Mouse (Mus musculus): ENCODE data around the gene Ints14.

Gene Ints14

DNA sequence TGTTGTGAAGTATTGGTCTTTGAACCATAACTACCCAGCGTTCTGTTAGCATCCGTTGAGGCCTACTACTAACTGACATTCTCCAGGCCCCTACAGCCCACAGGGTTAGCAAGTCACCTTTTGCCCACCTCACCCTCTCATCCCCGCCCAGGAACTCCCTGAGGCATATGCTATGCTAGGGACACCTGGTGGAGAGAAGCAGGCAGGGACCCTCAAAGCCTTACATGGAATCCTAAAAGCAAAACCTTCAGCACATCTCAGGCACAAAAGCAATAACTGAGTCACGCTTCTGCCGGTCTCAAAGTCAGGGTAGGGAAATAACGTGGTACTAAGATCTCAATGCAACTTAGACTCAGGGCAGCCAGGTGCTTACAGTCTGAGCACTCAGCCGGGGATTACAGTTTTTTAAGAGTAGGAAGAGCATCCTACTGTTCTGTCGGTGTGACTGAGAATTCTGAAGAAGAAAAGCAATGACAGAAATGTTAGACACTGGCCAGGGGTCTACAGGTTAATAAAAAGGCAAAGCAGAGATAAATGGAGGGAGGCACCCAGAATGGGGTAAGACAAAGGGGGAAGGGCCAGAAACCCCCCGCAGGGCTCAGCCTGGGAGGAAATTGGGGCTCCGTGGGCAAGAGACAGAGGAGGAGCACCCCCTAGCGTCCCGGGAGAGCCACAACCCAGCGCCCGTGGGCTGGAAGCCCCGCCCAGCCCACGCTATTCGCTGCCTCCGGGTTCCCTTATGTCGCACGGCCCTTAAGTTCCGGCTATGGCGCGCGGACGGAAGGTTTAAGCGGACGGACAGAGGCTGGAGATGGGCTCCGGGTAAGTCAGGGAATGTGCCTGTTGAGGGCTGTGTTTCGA is at the start of gene Ints14:
Gene Ints14, plus strand, starts transcription at position 789 of the 861 bp plus-strand sequence.
- peak; percentile 98 for DNase-seq (ENCODE audit: low spot score)

DNA sequence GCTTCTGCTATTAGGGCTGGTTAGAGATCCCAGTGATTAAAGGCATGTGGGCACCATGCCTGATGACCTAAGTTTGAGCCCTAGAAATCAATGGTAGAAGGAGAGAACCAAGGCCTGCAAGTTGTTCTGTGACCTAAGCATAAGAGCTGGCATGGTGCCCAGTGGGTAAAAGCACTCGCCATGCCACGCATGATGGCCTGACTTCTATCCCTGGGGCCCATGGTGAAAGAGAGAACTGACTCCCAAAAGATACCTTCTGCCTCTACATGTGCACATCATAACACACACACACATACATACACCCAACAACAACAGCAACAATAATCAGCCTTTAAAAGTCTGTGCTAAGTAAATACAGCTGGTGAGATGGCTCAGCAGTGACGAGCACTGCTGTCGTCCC is 47.3 kb upstream of the Ints14 start:
- DNase-seq (ENCODE audit: low spot score): no peak

DNA sequence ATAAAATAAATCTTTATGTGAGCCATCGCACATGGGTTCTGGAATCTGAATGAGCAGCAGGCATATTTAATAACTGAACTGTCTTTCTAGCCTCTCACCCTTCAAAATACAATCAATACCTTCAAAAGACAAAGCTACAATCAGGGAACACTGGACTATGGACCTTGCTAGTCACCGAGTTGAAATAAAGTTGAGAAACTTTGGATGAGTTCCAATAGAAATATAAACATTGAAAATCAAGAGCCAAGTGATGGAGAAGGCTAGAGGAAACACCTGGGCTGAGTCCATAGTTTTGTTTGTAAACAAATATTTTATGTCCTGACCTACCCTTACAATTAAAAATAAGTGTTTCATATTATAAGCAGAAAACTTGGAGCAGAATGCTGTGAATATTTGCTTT is 46.7 kb upstream of the Ints14 start:
- no peak for DNase-seq (ENCODE audit: low spot score)

DNA sequence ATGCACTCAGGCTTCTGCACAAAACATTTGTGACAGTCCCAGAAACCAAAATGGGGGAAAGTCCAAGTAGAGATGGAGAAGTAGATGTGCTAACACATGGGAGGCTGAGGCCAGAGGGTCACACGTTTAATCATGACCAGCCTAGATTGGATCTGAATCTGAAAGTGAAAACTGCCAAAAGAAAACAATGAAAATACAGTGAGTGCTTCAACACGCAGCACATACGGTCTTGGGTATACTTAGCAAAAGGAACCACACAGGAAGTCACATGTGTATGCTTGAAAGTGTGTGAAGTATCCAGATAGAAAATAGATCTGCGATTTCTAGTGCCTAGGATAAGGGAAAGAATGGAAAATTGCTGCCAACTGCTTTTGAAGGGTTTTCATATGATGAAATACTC is 46.1 kb upstream of the Ints14 start:
- no peak for DNase-seq (ENCODE audit: low spot score)

DNA sequence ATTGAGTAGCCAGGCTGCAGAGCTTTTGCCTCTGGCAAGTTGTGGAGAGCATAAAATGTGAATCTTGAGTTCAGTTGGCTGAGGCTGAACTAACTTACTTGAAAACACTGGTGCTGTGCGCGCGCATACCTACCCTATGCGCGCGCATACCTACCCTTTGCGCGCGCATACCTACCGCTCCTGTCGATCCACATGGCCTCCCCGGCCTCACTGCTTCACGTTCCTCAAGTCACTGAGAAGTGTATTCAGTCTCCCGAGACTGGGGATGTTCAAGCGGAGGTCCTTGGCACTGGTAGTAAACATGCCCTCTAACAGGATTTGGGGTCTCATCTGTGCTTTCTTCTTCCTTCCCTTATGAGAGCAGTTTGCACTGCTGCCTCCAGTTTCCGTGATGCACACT is 42.1 kb upstream of the Ints14 start:
- DNase-seq (ENCODE audit: low spot score): peak; percentile 16

DNA sequence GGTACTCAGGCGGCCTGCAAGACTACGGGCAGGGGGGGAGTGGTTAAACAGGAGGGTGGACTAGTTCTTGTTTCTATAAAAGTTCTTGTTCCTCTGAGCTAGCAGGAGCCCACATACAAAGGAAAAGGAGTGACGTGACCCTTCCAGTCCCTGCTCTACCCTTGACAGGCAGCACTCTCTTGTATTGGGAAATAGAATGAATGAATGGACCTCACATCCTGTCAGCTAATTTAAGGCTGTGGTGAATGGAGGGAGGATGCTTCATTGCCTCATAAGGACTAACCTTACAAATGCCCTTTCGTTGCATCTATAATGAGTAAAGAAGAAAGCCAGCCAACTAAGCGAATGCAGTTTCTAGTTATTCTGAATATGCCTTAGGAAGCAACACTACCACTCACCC is 34.9 kb upstream of the Ints14 start:
- DNase-seq (ENCODE audit: low spot score): no peak

DNA sequence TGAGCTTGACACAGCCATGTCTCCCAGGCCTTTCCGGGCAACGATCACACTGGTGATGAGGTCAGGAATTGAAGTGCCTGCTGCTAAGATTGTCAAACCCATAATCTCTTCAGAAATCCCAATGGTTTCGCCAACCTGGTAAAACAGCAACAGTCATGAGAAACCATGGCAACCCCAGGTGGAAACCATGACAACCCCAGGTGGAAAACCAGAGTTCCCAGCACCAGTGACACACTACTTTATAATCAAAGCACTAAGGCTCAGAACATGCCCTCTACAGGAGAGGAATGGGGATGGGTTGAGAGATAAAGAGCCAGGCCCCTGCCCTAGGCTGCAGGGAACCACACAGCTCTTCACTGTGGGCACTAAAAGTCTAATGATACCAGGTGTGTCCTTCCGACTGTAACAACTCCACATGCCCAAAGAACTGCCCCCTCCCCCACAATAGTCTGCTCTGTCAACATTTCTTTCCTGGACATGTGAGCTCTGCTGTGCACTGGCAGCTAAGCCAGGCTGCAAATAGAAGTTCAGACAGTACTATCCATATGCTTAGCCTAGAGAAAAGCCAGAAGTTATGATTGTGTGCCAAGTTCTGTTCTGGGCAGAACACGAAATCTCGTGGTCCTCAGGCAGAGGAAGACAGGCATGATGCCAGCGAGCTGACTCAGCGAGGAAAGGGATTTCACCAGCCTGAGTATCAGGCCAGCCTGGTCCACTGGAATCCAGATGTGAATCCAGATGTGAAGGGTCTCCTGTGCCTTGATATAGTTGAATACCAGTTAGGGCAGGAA is 34.3 kb upstream of the Ints14 start:
- DNase-seq (ENCODE audit: low spot score): no peak

DNA sequence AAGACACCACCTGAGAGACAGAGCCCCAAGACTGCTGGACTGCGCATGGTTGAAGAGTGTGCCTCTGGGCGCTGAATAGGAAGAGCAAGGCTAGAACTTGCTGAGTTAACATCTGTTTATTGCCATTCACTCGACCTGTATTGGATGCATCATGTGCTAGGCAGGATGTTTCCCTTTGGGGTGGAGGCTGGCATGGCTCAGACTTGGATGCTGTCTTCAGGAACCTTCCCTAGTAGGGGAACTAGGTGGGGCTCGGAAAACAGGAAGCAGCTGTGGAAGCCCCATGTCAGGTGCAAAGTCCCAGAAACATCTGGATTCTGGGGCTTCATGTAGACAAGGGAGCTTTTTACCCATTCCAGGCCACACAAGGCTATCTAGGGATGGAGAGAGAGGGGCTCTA is 30.4 kb upstream of the Ints14 start:
- DNase-seq (ENCODE audit: low spot score): no peak

DNA sequence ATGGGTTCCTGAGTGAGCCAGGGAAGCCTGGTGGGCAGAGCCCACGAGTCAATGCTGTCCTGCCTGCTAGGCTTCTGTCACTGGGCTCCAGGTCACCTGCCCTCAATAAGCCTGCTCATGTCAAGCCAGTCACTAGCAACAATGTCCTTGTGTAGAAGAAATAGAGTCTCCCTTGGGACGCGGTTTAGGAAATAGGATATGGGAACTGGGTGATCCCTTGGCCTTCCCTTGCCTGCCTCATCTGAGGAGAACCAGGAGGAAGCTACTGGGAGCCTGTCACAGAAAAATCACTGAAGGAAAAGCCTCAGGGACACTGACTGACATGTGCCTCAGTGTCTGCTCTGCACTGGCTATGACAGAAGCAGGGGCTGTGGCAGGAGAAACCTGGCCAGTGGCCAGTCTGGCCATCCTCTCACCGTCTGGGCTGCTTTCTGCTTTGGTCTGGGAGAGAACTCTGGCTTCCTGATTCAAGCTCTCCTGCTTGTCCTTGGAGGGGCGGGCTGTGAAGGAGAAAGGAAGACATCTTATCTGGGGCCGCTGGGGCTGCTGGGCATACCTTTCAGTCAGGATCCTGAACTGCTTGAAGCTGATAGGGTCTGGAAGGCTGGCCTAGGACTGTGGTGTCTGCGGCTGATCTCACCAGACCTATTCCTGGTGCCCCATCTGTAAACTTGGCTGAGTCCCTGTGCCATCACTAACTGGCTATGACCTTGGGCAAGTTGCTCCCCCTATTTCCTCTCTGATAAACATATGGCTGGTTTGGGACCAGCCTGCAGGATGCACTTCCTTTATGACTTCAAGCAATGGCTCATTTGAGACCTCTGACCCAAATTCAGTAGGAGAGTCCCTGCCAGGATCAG is 28.7 kb upstream of the Ints14 start:
- no peak for DNase-seq (ENCODE audit: low spot score)

DNA sequence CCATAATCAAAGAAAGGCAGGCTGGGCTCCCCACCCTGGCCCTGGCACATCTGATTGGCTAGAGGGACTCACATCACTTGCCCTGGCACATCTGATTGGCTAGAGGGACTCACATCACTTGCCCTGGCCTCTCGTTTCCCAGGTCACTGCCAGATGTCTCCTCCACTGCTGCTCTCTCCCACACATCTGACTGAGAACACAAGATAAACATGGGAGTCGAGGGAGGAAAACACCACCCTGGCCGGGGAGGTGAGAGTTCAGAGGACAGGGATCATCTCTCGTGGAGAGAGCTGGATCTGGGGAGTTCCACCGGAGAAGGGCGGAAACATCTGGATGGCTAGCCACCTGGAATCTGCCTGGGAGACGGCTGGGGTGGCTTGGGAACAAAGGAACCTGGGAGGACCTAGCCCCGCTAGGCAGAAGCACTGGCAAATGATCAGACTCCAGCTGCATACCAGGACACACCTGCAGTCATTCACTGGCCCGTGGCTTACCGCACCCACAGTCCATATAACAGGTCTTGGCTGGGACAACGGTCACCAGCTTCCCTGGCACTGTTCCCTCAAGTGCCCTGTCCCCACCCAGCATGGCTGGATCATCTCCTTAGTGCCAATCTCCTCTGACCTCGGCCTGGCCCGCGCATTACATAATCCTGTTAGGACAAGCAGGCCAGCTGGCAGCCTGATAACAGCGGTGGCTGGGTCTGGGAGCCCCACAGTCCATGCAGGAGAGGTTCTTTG is 26.5 kb upstream of the Ints14 start:
- peak; percentile 25 for DNase-seq (ENCODE audit: low spot score)

DNA sequence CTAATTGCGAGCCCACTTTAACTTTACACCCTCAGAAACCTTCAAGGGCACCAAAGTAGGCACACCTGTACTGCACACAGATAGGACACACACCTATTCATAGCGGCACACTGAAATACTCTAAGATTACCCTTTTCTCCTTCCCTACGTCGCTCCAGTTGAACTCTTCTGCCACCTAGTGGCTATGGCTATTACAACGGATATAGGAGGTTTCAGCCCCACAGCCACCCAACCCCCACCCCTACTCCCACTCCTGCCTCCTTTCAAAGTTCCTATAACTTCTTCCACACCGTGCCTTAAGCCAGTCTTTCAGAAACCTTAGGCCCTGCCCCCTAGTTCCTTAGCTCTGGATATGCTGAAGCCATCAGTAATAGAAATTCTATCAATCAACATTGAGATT is 24.2 kb upstream of the Ints14 start:
- peak; percentile 85 for DNase-seq (ENCODE audit: low spot score)

DNA sequence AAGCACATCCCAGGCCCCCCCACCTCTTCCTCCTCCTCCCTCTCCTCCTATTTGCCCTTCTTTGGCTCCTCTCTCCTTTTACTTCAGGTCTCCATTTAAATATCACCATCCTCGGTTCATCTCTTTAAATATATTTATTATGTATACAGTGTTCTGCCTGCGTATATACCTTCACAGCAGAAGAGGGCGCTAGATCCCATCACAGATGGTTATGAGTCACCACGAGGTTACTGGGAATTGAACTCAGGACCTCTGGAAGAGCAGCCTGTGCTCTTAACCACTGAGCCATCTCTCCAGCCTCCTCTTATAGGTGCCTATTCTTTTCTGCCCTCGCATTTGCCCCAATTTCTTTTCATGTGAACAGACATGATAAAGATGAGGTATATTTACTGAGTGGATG is 23.2 kb upstream of the Ints14 start:
- no peak for DNase-seq (ENCODE audit: low spot score)

DNA sequence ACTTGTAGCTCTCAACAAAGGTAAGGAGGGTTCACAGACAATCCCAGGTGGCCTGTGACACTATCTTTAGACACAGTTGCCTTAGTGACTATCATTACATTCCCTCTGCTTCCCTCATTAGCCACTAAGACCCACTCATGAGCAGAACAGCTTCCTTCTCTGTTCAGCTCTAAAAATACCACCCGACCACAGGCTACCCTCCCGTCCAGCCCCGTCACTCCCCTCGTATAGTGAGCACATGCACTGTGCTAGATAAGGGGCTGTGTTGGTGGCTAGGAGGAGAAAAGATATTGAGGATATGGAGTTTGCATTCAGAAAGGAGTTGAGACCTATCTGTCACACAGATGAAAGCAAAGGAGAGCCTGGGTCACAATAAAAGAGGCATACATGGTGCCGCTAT is 22.2 kb upstream of the Ints14 start:
- no peak for DNase-seq (ENCODE audit: low spot score)

DNA sequence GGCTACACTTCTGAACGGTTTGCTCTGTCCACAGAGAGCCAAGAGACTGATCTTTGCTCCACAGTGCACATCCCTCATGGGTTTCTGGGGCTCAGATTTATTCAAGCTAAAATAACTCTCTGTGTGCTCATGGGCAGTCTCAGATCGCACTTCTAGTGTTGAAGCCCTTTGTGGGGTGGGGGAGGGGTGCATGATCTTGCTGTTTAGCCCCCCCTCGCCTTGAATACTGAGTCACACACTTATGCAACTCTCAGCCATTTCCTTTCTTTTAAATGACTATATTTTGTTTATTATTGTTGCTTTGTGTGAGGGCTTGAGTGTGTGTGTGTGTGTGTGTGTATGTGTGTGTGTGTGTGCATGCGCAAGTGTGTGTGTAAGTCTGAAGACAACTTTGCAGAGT is 21.4 kb upstream of the Ints14 start:
- DNase-seq (ENCODE audit: low spot score): no peak

DNA sequence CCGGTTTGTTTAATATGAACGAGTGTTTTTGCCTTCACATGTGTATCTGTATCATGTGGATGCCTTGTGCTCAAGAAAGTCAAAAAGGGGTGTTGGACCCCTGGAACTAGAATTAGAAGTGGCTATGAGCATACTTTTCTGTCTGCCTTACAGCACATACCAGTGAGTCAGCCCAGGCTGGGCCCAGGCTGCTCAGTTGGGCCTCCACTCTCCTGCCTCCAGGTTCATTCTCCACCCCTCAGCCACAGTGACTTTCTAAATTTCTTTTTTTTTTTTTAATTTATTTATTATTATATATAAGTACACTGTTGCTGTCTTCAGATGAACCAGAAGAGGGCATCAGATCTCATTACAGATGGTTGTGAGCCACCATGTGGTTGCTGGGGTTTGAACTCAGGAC is 20.9 kb upstream of the Ints14 start:
- no peak for DNase-seq (ENCODE audit: low spot score)

DNA sequence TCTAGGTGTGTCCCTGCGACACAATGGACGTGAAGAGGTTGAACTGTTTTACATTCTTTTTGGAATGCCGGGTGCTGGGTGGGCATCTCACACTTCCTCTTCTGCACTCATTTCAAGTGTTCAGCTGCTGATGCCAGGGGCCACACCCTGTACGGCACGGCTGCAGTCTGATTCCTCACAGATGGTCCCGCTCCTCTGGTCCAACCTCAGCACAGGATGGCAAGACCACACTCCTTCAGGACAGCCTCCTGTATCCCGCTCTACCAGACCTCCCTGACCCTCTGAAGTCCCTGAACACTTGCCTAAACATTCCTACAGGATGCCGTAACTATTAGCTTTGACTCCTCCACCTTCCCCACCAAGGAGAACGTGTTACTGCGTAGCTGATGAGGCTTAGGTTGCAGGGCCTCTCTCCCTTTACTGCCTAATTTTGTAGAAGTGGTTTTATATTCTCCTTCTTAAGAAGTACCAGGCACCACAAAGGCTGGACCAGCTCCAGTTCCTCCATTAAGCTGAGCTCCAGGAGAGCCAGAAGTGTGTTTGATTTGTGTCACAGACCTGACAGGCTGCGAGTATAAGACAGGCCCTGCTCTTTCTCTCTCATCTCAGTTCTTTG is 19.9 kb upstream of the Ints14 start:
- DNase-seq (ENCODE audit: low spot score): no peak

DNA sequence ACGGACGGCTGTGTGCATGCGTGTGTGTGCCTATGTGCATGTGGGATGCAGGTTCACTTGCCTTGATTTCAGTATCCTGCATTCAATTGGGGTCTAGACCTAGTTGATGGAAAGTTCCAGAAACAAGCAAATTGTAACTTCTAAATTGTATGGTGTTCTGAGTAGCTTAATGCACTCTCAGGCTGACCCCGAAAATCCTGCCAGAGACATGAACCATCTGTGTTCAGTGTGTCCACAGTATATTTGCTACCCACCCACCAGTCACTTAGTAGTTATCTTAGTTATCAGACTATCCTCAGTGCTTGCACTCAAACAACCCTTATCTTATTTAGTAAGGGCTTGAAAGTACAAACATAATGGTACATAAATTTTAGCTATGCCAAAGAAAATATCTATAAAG is 19.1 kb upstream of the Ints14 start:
- DNase-seq (ENCODE audit: low spot score): no peak

DNA sequence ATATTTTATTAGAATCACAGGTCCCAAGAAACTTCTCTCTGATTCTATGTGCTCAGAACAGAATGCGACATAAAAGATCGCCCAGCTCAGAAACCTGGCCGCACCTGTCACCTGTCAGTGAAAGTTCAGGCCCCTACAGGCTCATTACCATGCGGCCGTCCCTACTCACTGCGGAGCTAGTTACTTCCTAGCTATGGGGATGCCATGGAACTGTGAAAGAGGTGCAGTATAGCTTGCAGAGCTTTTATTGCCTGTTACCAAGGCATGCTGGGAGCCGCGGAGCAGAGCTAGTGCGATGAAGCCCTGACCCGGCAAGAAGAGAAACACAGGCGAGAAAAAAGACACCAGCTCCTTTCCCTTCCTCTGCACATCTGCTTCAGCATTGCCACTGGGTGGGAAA is 16.7 kb upstream of the Ints14 start:
- no peak for DNase-seq (ENCODE audit: low spot score)

DNA sequence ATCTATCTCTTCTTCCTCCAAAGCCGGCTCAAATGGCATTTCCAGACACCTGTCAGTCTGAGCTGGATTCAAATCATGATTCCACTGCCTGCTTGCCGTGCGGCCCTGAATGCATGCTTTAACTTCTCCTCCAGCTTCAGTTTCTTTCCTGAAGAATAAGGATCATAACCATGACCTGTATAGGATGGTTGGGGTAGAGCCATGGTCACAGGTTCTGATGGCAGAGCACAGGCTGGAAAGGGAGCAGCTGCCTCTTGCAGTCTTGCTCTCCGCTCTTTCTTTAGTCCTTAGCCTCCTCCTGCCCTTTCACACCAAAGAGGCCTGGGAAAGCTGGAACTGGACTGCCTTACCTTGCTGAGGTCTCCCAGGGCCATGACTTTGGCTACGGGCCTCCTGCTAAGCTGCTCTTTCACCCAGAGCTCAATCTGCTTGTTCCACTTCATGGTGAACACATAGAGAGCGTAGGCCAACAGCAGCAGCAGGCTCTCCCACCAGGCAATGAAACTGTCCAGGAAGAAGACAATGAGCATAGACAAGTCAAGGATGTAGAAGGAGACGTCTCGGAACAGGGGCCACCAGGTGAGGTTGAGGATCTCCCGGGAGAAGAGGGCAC is 13.1 kb upstream of the Ints14 start:
- no peak for DNase-seq (ENCODE audit: low spot score)

DNA sequence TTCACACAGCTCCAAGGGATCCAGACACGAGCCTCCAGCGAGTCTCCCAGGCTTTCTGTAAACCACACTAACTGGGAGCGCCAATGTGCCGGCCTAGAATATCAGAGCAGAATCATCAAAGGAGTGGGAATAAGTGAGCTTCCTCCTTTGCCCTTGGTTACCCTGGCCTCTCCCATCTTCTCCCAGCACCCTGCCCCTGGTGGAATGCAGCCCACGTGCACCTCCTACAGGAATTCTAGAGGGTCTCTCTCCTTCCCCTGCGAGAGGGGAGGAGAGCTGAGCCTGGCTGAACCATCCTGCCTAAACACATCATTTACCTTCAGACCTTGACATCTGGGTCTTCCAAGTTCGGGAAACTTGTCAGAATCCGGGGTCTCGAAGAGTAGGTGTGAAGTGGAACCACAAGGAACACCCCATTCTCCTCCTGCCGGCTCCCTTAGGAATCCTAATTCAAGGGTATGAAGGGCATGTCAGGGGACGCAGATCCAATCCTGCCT is 9.5 kb upstream of the Ints14 start, which contains the start of gene Slc24a1:
Gene Slc24a1, minus strand, starts transcription at position 447 of the 497 bp plus-strand sequence.
- DNase-seq (ENCODE audit: low spot score): no peak

DNA sequence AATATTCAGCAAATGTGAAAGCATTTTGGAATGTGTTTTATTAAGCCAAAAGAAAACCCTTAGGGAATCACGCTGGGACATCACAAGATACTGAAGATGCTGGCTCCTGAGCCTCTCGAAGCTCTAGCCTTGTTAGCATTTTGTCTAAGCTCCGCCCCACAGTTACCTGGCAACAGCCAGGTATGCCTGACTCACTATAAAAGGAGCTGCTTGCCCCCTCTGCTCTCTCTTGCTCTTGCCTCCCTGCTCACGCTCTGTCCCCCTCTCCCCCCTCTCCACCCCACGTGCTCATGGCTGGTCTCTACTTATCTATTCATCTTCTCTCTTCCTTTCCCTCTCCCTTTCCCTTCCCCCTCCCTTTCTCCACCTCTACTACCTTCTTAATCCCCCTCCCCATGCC is 8.7 kb upstream of the Ints14 start:
- DNase-seq (ENCODE audit: low spot score): no peak
